Mouse (Mus musculus) heart, adult 2 months (tissue): ENCODE results near the gene Clip1.

Experiments used
- CTCF ChIP-seq: fragments of 200-600 bp; IDR thresholded peaks from 2 replicates; pipeline ENCODE4 v1.8.1; 2022; ENCODE audit warnings: antibody characterized with exemption, mild to moderate bottlenecking, moderate library complexity
- EP300 ChIP-seq: fragments of 200-500 bp; IDR thresholded peaks from 2 replicates; pipeline ENCODE4 v1.6.1; 2011; ENCODE audit warnings: low read depth, low read length, control low read depth; ENCODE audit not compliant: insufficient read depth
- POLR2A ChIP-seq: fragments of 200-500 bp; IDR thresholded peaks from 2 replicates; pipeline ENCODE4 v1.6.1; 2011; ENCODE audit warnings: mild to moderate bottlenecking, low read depth, low read length, control low read depth; ENCODE audit not compliant: insufficient read depth

DNA sequence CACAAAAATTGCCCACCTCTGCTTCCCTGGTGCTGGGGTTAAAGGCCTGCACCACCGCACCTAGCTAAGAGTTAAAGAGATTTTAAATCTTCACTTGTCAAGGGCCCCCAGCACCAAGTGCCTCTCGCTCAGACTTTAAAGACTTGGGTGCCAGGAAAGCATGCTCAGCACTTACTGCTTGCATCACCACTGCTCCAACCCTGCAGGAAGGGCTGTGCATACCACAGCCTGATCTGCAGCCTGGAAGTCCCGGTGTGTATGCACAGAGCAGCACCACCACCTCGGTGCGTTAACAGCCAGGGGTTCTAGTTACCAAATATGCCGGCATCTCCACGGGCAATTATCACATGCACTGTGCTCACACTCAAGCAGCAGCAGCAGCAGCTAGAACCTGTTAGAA lies 26.8 kb downstream of the Clip1 start:
- no peak for TF ChIP-seq CTCF
- TF ChIP-seq EP300, result no peak
- no peak for TF ChIP-seq POLR2A
